Mouse (Mus musculus) layer of hippocampus, adult 8-10 months (tissue): ENCODE results near the gene L2hgdh. TPM values are rescaled to one million over a fixed set of nuclear protein-coding genes. Genes with fewer than 3 reads are reported as not detected.

Experiments used
- DNase-seq, 2 experiments: peaks; one replicate each; pipeline ENCODE4 v3.0.0; 2022; ENCODE audit warnings: low spot score in 2 of 2
- total RNA-seq, 4 experiments: library from RNA; stranded (reverse); gene quantifications; 2 replicates each; pipeline ENCODE4 v1.2.4; 2022

Gene L2hgdh
- total RNA-seq, 4 experiments from 2014 or later = 15.5 to 24.9 (median 18.6) TPM

DNA sequence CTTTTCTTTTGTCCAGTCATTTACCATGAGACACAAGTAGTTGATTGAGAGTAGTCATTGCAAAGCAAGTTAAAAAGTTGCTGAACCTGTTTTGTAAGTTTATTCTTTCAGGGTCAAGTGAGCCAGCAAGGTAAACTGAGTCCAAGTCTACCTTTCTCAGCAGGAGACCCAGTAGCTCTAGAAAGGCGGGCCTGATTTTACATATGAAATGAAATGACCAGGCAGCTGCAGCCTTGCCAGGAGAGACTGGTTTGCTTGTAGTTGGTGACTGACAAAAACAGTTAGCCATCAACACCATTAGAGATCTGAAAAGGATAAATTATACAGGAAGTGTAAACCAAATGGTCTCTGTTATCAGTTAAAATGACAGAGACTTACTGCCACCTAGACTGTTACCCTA lies 5.6 kb upstream of the L2hgdh start:
- DNase-seq = no peak

DNA sequence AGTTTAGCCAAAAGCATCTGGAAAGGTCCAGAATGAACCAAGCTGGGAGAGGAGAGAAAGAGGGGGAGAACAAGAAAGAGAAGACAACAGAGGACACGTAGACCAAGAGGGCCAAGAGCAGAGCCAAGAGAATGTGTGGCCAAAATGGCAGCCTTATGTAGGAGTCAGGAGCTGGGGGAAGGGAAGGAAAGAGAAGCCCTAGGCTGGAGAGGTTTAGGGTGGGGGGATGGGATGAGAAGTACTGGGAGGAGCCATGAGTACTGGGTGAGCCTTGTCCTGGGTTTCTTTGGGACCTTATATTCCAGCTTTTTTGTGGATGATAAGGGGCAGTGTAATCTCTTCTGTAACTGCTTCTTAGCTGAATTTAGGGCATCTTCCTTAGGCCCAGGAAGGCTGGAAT lies 4.6 kb upstream of the L2hgdh start:
- no peak for DNase-seq

DNA sequence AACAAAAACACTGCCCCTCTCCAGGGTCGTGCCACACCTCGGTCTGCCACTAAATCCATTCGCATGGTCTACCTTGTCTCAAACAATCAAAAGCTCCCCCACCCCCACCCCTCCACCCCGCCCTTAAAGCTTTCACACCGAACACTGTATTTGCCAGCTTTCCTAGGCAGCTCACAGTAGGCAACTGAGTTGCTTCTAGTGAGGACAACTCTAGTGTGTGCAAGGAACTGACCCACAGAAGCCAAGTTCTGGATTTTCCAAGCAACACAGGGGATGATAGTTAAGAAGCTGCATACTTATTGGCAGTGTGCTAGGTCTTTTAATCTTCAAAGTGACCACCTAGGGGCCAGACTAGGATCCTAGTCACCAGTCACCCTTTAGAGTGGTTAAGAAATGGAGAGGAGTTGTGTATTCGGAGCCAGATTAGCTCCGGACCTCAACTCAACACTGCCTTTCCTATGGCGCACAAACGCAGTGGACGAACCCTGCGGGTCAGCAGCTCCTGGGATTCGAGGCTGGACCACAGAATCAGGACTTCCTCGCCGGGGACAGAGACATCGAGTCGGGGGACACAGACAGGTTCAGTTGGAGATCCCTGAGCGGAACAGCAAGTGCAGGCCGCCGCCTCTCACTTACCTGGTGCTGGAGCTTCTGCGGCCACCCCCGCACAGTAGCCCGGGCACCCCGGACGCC lies 509 bp downstream of the L2hgdh start:
- DNase-seq = no peak

DNA sequence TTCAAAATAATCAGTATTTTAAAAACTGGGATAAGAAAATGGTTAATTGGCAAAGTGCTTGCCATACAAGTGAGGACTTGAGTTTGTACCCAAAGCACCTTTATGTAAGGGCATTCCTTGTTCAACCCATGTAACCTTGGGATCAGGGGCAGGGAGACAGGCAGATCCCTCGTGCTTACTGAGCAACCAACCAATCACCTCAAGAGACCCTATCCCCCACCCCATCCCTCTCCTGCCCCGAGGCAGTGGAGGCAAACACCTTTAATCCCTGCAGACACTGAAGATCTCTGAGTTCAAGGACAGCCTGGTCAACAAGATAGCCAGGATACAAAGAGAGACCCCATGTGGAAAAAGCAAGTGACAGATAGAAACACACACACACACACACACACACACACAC lies 1.3 kb downstream of the L2hgdh start:
- no peak for DNase-seq

DNA sequence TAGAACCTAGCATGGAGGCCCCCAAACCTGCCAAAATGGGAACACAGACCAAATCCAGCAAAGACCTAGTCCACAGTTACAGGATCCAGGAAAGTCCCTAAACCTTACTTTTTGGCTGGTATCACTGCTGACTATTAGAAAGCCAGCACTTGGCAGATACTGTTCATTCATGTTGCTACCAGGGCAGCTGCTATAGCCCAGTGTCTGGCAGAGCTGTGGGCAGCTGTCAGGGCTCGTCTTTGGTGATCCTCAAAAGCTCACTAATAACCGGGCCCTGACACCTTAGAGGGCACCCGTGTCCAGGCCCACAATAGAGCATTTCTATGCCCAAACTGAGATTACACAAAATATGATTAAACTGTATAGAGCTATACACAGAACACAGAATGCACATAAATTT lies 1.8 kb downstream of the L2hgdh start:
- DNase-seq = no peak

DNA sequence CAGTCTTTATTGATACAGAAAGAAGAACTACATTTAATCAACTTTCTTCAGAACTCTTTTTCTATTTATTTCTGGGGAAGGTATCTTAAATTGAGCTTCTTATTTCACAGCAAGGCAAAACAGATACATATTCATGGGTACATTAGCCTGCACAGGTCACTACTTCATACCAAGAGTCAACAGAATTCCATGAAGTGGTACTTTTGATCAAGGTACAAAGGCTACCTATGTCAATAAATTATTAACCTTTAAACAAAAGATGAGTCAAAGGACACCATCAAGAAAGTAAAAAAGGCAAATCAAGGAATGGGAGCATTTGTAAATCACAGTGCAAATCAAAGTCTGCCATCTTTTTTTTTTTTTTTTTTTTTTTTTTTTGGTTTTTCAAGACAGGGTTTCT lies 11.0 kb downstream of the L2hgdh start:
- no peak for DNase-seq

DNA sequence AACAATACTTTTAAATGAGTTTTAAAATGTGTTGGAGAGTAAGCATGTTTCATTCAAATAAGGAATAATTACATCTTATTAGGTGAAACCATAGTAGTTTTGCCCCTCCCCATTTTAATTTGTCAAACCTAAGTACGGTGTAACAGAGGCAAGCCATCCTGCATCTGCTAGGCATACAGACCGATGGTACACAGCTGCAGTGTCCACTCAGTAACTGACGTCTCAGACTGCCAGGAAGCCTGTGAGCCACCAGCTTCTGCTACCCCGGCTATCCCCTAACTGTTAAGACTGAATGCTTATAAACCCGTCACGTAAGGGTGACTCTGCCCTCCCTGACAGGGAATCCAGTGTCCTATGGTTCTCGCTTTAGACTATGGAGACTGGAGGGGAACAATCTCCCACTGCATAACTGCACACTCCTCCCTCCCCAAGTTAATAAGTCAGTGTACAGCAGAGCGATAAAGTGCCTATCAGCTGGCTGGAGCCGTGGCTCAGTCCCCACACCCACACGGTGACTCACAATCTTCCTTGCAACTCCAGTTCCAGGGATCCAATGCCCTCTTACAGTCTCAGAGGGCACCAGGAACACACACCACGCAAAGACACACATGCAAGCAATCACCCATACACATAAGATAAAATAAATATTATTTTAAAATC lies 19.7 kb downstream of the L2hgdh start:
- no peak for DNase-seq

DNA sequence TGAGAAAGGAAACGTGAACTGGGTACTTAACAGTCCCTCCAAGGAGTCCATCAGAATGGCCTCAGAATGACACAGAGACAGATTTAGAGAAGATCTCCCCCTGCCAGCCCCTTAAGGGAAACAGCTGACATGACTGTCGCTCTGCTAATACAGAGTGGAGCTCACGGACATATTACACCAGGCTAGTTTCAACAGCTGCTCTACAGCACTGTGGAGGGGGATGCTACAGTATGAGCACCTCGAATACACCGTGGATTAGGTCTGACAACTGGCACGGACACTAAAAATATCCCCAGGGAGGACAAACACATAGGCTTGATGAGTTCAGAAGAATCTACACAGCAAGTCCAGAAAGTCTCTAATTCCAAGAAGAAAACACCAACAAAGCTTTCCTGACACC lies 26.3 kb downstream of the L2hgdh start:
- no peak for DNase-seq

DNA sequence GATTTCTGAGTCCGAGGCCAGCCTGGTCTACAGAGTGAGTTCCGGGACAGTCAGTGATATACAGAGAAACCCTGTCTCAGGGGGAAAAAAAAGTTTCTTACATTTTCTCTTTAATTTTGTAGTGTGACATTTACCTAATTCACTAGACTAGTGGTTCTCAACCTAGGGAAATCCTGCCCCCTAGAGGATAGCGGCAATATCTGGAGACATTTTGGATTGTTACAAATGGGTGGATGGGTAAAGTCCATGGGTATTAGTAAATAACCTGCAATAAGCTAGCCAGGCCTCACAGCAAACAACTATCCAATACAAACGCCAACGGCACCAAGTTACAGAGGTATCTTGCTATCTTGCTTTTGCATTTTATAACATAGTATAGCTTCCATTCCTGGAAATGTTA lies 27.9 kb downstream of the L2hgdh start:
- peak in 1 of 2 experiments; percentile 14 for DNase-seq

DNA sequence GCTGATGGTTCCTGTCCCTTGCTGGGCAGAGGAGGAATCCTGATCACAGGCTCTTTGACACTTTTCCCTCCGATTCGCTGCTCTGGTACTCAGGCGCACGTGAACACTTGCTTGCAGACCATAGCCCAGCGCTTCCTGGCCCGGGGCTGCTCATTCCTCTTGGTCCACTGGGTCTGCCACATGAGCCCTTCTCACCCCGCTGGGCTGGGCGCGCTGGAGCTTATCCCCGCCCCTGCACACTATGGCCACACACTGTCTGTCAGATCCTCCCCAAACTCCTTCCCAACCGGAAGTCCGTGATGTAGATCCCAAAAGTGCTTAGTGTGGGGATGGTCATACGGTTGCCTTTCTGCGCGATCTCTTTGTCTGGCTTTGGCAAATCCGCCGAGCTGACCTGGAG lies 31.2 kb downstream of the L2hgdh start:
- DNase-seq = no peak

DNA sequence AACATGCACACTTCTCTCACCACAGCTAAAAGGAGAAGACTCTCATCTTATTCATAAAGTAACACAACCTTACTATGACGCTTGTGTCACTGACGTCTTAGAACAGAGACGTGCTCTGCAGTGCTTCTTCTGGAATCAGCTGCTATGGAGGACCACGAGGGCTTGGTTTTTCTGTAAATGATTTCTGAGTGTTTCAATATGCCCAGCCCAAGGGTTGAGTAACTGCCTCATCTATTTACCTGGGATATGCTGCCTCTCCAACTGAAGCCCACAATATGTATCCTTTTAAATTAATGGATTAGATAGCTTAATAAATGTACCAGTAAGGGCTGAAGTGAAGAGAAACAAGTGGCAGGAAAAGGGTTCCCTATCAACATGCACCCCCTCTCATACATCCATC lies 34.0 kb downstream of the L2hgdh start:
- DNase-seq = no peak

DNA sequence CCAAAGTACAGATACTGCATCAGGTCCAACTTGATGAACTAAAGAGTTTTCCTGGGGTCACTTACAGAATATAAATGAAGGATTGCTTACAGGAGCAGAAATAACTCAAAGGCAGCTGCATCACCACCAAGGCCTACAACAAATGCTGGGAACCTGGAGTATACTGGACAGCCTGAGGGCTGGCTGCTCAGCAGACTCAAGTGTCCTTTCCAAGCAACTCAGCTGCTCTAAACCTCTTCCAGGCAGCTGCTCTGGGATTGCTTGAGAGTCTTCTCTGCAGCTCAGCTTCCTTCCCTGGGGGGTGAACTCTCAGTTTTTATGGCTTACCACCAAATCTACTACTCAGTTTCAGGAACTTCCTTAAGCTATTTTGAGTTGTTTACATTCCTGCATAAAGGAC lies 35.6 kb downstream of the L2hgdh start:
- DNase-seq = no peak

DNA sequence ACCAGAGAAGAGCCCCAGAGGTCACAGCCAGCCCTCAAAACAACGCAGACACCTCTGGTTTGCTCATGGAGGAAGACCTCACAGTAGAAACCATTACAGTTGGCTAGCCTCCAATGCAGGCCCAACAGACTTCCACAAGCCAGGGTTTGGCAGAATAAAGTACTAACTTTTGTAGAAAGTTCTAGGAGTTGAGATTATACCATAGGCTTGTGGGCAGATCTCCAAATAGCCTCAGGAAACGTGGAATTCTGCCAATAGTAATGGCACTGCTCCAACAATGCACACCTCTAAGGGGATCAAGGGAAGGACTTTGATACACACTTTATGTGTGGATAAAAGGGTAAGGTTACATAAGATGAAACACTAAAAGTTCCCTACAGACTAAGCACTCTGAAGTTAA lies 36.3 kb downstream of the L2hgdh start:
- DNase-seq = no peak

DNA sequence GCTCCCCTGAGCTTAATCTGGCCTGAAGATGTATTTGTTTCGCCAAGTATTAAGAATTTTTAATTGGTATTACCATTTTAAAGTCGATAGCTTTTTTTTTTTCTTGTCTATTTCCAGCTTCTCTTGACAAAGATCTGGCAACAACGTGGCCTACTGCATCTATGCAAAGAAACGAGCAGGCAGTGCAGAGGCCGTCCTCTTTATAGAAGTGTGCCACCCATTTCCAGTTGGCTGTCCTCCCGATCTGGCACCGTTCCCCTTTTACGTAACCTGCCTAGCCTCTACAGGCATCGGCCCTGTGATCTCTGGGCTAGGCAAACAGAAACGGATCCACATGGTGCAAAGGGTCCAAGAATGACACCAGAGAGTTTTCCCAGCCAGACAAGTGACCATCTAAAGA lies 41.1 kb downstream of the L2hgdh start:
- DNase-seq = peak; percentile 52 to 61

DNA sequence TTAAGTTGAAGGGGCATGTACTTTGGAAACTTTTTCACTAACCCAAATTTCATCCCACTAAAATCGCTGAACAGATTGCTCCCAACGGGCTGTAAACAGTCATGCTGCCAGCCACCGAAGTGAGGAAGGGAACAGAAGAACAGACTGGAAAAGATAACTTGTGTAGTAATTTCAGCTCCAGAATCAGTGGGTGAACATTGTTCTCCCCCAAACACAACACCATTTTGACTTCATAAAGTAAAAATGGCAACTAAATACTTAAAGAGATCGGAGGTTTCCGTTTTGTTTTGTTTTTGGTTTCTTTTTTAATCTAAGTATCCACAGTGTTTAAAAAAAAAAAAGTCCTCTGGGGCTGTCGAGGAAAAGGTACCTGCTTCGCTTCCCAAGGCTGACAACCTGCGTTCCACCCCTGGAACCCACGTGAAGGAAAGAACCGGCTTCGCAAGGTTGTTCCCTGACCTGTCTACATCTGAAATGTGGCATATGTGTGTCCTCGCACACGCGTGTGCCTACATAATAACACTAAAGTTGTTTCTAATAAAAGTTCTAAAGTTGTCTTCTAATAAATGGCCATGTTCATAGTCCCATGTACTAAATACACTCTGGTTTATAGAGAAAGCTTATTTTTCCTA lies 41.8 kb downstream of the L2hgdh start:
- no peak for DNase-seq

DNA sequence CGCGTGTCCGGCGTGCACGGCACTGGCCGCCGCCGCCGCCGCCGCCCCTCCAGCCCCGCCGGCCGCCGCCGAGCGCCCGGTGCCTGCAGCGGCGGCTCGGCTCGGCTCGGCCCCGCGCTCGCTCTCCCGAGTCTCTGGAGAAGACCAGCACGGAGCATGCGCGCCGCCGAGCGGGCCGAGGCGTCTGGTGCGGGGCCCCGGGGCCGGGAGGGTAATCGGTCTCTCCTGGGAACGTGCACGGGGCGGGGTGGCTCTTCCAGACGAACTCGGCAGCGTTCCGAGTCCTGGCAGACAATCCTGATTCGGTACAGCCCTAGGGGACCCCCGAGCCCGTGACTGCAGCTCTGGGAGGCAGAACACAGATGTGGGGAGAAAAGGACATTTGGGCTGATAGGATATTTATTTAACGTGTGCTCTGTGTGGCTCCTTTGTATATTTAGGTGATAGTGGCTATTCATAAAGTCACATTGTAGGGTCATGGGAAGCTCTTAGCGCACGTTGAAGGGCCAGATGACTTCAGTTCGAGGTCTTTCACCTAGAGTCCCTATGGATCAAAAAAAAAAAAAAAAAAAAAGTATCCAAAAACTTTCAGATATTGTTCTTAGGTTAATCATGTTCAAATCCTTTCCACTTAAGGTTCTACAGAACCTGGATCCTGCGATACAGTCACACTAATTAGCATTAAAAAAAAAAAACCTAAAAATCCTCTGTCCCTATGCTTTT lies 42.4 kb downstream of the L2hgdh start:
- peak; percentile 48 to 67 for DNase-seq

DNA sequence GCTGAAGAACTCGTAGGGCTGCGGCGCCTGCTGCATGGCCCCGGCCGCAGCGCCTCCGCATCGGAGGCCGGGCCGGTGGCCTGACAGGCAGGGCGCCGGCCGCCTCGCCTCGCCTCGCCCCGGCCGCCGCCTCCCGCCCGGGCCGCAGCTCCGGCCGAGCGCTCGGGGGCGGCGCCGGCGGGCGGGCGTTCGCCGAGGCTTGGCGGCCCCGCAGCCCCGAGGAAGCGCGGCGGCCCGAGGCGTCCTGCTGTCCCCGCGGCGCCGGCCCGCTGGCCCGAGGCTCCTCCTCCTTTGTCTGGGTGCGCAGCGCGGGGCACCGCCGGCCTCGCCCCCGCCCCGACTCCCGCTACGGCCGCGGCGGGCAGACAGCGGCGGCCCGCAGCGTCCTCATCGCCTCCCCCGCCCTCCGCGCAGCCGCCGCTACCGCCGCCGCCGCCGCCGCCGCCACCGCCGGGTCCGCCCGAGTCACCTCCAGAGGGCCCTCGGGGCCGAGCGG lies 43.1 kb downstream of the L2hgdh start, which contains the start of gene Sos2:
Gene Sos2 (minus strand): TSS at position 287 of the 496 bp plus-strand sequence.
- peak in 1 of 2 experiments; percentile 44 for DNase-seq

DNA sequence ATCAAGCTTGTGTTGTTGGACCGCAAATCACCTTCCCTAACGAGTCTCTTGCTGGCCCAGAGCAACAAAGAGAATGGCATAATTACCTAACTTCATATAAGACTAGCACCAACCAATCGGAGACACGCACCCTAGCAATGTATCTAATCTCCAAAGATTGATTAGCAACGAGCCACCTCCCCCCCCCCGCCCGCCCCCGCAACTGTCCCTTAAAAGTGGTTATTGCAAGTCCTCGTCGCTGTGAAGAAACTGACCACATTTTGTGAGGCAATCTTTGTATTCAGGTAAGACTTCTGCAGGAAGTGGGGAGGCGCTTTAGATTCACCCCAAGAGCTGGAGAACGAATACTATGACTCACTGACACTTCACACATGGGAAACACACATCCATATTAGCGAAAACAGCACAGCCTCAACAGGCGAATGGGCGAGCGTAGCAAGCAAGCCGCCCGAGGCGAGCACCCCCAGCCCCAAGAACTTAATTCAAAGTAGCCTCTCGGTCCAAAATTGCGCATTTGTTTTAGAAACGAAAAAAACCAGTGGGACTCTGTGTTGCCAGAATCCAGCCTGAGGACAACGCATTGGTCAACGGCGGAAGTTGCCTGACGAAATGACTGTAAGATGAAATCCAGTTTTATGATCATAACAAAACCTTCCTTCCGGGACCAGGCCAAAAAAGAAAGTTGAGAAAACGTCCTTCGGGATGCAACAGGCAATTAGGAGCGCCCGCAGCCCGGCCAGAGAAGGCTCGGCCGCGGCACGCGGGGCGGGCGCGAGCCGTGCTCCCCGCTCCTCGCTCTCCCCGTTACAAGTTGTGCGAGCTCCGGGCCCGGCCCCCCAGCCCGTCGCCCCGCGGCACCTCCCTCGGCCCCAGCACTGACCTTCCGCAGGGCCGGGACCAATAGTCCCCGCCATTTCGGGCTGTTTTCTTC lies 43.8 kb downstream of the L2hgdh start:
- DNase-seq = peak in 1 of 2 experiments; percentile 13

DNA sequence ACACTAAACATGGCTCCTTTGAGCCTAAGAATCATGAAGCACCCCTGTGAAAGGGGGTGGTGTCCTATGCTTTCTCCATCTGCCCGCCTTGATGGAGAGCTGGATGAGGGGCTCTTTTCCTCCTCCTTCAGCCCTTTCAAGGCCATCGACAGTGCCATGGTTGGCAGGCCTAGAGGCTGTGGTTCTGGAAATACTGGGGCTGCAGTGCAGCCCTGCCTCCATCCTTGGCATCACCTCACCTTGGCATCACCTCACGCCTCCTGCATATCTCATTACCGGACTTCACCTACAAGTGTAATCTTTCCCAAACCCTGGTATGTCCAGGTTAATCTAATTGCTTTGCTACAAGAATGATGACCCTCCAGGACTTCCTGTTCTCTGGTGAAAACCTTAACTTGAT lies 48.5 kb downstream of the L2hgdh start:
- DNase-seq = no peak
